Mouse (Mus musculus) embryonic fibroblast, embryonic 13.5 days (primary cell): ENCODE measurements at regions not wholly inside any gene's neighbourhood (a gene's known extent, or its start where the extent isn't known, plus 50 kb on each side); places are given as distances from the start of the nearest gene placed in this dataset.

Source experiments
- H3K27ac ChIP-seq: 2 replicates; pipeline ENCODE4 v1.5.1; 2012; ENCODE audit warnings: low read length, control low read depth, inconsistent platforms; ENCODE audit not compliant: insufficient read depth
- H3K4me1 ChIP-seq: 2 replicates; pipeline ENCODE4 v1.6.1; 2011; ENCODE audit warnings: low read length; ENCODE audit not compliant: control insufficient read depth, insufficient read depth
- H3K4me3 ChIP-seq: 2 replicates; pipeline ENCODE4 v1.5.1; 2011; ENCODE audit warnings: mild to moderate bottlenecking, control low read depth, low read length; ENCODE audit not compliant: insufficient read depth
- CTCF ChIP-seq: IDR thresholded peaks from 2 replicates; pipeline ENCODE4 v1.5.1; 2011; ENCODE audit warnings: mild to moderate bottlenecking, control low read depth, low read length, moderate library complexity, borderline replicate concordance; ENCODE audit not compliant: insufficient read depth
- POLR2A ChIP-seq: IDR thresholded peaks from 2 replicates; pipeline ENCODE4 v1.6.1; 2011; ENCODE audit warnings: low read depth, mild to moderate bottlenecking, control low read depth, low read length, moderate library complexity

- Histone ChIP-seq H3K27ac (no peak overlapping the region), H3K4me3 (no peak overlapping the region), H3K4me1 (no peaks in the 10 kb centered on the region)
- TF ChIP-seq CTCF (no peak), POLR2A (no peak)
Observed at GRCm38 (mm10) chr12:38987819-38988218, 208.6 kb downstream of the Etv1 start.

GRCm38 (mm10) chr12:39027179-39027578 is 248.0 kb downstream of the Etv1 start:
- TF ChIP-seq CTCF = no peak
- TF ChIP-seq POLR2A = no peak
- Histone ChIP-seq H3K4me1 (no peaks in the 10 kb centered on the region), H3K27ac (no peak overlapping the region), H3K4me3 (no peak overlapping the region)

- no peaks in the 10 kb centered on the region for H3K4me1 ChIP-seq
- TF ChIP-seq POLR2A (no peak), CTCF (no peak)
Observed at GRCm38 (mm10) chr12:39027948-39028347, 248.8 kb downstream of the Etv1 start.

GRCm38 (mm10) chr12:39033982-39034381 is 254.8 kb downstream of the Etv1 start:
- Histone ChIP-seq H3K4me1 (no peaks in the 10 kb centered on the region), H3K27ac (no peak overlapping the region), H3K4me3 (no peak overlapping the region)
- no peak for TF ChIP-seq CTCF
- TF ChIP-seq POLR2A = no peak

More at GRCm38 (mm10) chr12:39027948-39028347, 248.8 kb downstream of the Etv1 start:
- Histone ChIP-seq H3K4me3 (no peak overlapping the region), H3K27ac (no peak overlapping the region)

- no peak for TF ChIP-seq POLR2A
- TF ChIP-seq CTCF = no peak
- H3K27ac ChIP-seq = no peak overlapping the region
- H3K4me3 ChIP-seq = no peak overlapping the region
- H3K4me1 ChIP-seq = no peaks in the 10 kb centered on the region
Observed at GRCm38 (mm10) chr12:39036466-39037037, 257.4 kb downstream of the Etv1 start.

GRCm38 (mm10) chr12:39038077-39038476 is 258.9 kb downstream of the Etv1 start:
- no peak overlapping the region for H3K27ac ChIP-seq
- H3K4me3 ChIP-seq = no peak overlapping the region
- TF ChIP-seq POLR2A (no peak), CTCF (no peak)
- H3K4me1 ChIP-seq = no peaks in the 10 kb centered on the region

GRCm38 (mm10) chr12:39038656-39039055 is 259.5 kb downstream of the Etv1 start:
- TF ChIP-seq CTCF (no peak), POLR2A (no peak)
- Histone ChIP-seq H3K4me3 (no peak overlapping the region), H3K4me1 (no peaks in the 10 kb centered on the region), H3K27ac (no peak overlapping the region)

GRCm38 (mm10) chr12:39047126-39047525 is 267.9 kb downstream of the Etv1 start:
- Histone ChIP-seq H3K27ac (no peak overlapping the region), H3K4me3 (no peak overlapping the region), H3K4me1 (no peaks in the 10 kb centered on the region)
- TF ChIP-seq POLR2A (no peak), CTCF (no peak)

- Histone ChIP-seq H3K27ac (no peak overlapping the region), H3K4me1 (no peaks in the 10 kb centered on the region), H3K4me3 (no peak overlapping the region)
- no peak for TF ChIP-seq CTCF
- no peak for TF ChIP-seq POLR2A
Observed at GRCm38 (mm10) chr12:39048441-39048840, 269.3 kb downstream of the Etv1 start.

- Histone ChIP-seq H3K4me3 (no peak overlapping the region), H3K4me1 (no peaks in the 10 kb centered on the region), H3K27ac (no peak overlapping the region)
- no peak for TF ChIP-seq POLR2A
- no peak for TF ChIP-seq CTCF
Observed at GRCm38 (mm10) chr12:39048958-39049357, 269.8 kb downstream of the Etv1 start.

GRCm38 (mm10) chr12:39070331-39071045 is 291.3 kb downstream of the Etv1 start:
- H3K27ac ChIP-seq = no peak overlapping the region
- TF ChIP-seq CTCF (no peak), POLR2A (no peak)
- H3K4me3 ChIP-seq = no peak overlapping the region

More at GRCm38 (mm10) chr12:39070331-39071045, 291.3 kb downstream of the Etv1 start:
- no peaks in the 10 kb centered on the region for H3K4me1 ChIP-seq
